Mouse (Mus musculus): ENCODE data around the gene Nmrk2. TPM values are rescaled to one million over a fixed set of nuclear protein-coding genes. Genes with fewer than 3 reads are reported as not detected.
"Not testable (repeated sequence)": the region's sequence is repeated elsewhere in the genome, so short reads cannot be mapped to it uniquely, and the experiment has no call there.

The Nmrk2 gene
- polyA plus RNA-seq, 1 experiment from 2014 or later, result 0.11 TPM

GRCm38 (mm10) chr10:81181860-81182259, 20.0 kb downstream of the Nmrk2 start:
- WGBS, result 77% methylated on average over 12 of the region's 12 CpGs

GRCm38 (mm10) chr10:81180946-81181345, 20.9 kb downstream of the Nmrk2 start:
- Histone ChIP-seq H3K27ac (ENCODE audit: low read length) (no peak overlapping the region), H3K27me3 (replicated peaks; ENCODE audit: control insufficient read depth, insufficient read depth, low read length) (no peaks in the 10 kb centered on the region), H3K36me3 (ENCODE audit: control insufficient read depth, insufficient read depth) (peaks cover 34% of the 10 kb centered on the region), H3K9me3 (ENCODE audit: control insufficient read depth, low read length) (no peaks in the 10 kb centered on the region), H3K9ac (replicated peaks; ENCODE audit: low read depth, low read length) (no peak overlapping the region), H3K4me3 (replicated peaks; ENCODE audit: low read length) (no peak overlapping the region), H3K4me2 (ENCODE audit: low read length) (no peak overlapping the region), H3K4me1 (replicated peaks; ENCODE audit: control insufficient read depth, insufficient read depth, low read length) (peaks cover 25% of the 10 kb centered on the region)
- no peak for ATAC-seq
- 90% methylated on average over 13 of the region's 13 CpGs for WGBS

More at GRCm38 (mm10) chr10:81181860-81182259, 20.0 kb downstream of the Nmrk2 start:
- not testable (repeated sequence) for H3K9me3 ChIP-seq (ENCODE audit: control insufficient read depth, low read length); H3K4me3 ChIP-seq (replicated peaks; ENCODE audit: low read length); H3K4me2 ChIP-seq (ENCODE audit: low read length); H3K27me3 ChIP-seq (replicated peaks; ENCODE audit: control insufficient read depth, insufficient read depth, low read length); ATAC-seq; H3K27ac ChIP-seq (ENCODE audit: low read length); H3K9ac ChIP-seq (replicated peaks; ENCODE audit: low read depth, low read length)
- peaks cover 34% of the 10 kb centered on the region for H3K36me3 ChIP-seq (ENCODE audit: control insufficient read depth, insufficient read depth)
- peaks cover 25% of the 10 kb centered on the region for H3K4me1 ChIP-seq (replicated peaks; ENCODE audit: control insufficient read depth, insufficient read depth, low read length)

DNA sequence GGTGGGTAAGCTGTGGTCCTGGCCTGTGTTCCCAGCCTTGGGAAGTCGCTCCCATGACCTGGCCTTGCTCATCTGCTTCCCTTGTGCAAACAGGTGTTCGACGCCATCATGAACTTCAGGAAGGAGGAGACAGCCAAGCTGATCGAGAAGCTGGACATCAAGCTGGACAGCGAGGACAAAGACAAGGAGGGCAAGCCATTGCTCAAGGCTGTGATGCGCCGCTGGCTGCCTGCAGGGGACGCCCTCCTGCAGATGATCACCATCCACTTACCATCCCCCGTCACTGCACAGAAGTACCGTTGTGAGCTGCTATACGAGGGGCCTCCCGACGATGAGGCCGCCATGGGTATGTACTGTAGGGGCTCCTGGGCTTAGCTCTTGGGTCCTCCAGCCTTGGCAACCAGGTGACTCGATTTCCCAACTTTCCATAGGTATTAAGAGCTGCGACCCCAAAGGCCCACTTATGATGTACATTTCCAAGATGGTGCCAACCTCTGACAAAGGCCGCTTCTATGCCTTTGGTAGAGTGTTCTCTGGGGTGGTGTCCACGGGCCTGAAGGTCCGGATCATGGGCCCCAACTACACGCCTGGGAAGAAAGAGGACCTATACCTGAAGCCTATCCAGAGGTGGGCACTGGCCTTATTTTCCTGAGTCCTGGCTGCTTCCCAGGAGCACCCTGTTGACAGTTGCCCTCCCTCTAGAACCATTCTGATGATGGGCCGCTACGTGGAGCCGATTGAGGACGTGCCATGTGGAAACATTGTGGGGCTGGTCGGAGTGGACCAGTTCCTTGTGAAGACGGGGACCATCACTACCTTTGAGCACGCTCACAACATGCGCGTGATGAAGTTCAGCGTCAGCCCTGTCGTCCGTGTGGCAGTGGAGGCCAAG, 22.2 kb downstream of the Nmrk2 start:
- no peak overlapping the region for H3K4me2 ChIP-seq (ENCODE audit: low read length)
- no peak for ATAC-seq
- peaks cover 37% of the 10 kb centered on the region for H3K4me1 ChIP-seq (replicated peaks; ENCODE audit: control insufficient read depth, insufficient read depth, low read length)
- no peak overlapping the region for H3K9ac ChIP-seq (replicated peaks; ENCODE audit: low read depth, low read length)
- 92% methylated on average over 32 of the region's 32 CpGs for WGBS
- H3K4me3 ChIP-seq (replicated peaks; ENCODE audit: low read length), result no peak overlapping the region
- peaks cover 31% of the 10 kb centered on the region for H3K36me3 ChIP-seq (ENCODE audit: control insufficient read depth, insufficient read depth)
- no peaks in the 10 kb centered on the region for H3K9me3 ChIP-seq (ENCODE audit: control insufficient read depth, low read length)
- H3K27ac ChIP-seq (ENCODE audit: low read length), result no peak overlapping the region
- no peaks in the 10 kb centered on the region for H3K27me3 ChIP-seq (replicated peaks; ENCODE audit: control insufficient read depth, insufficient read depth, low read length)

DNA sequence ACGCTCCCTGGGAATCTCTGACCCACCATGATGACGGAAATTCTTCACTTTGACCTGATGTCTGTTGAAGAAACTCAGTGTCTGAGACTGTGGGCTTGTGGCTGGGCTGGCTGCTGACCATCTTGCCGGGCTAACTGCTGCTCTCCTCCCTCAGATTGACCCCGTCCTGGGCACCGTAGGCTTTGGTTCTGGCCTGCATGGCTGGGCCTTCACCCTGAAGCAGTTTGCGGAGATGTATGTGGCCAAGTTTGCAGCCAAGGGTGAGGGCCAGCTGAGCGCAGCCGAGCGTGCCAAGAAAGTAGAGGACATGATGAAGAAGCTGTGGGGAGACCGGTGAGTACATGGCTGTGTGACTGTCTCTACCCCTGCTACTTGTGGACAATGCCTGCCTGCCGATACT, 22.9 kb downstream of the Nmrk2 start:
- H3K27me3 ChIP-seq (replicated peaks; ENCODE audit: control insufficient read depth, insufficient read depth, low read length), result no peaks in the 10 kb centered on the region
- H3K4me1 ChIP-seq (replicated peaks; ENCODE audit: control insufficient read depth, insufficient read depth, low read length), result peaks cover 42% of the 10 kb centered on the region
- H3K27ac ChIP-seq (ENCODE audit: low read length), result no peak overlapping the region
- 91% methylated on average over 11 of the region's 11 CpGs for WGBS
- H3K4me2 ChIP-seq (ENCODE audit: low read length), result no peak overlapping the region
- no peak overlapping the region for H3K9ac ChIP-seq (replicated peaks; ENCODE audit: low read depth, low read length)
- H3K4me3 ChIP-seq (replicated peaks; ENCODE audit: low read length), result no peak overlapping the region
- ATAC-seq, result no peak
- no peaks in the 10 kb centered on the region for H3K9me3 ChIP-seq (ENCODE audit: control insufficient read depth, low read length)
- peaks cover 31% of the 10 kb centered on the region for H3K36me3 ChIP-seq (ENCODE audit: control insufficient read depth, insufficient read depth)

GRCm38 (mm10) chr10:81177958-81178712, 23.7 kb downstream of the Nmrk2 start:
- H3K9me3 ChIP-seq (ENCODE audit: control insufficient read depth, low read length), result no peaks in the 10 kb centered on the region
- WGBS, result 67% methylated on average over 14 of the region's 14 CpGs
- peak overlapping the region; percentile 62 for H3K4me2 ChIP-seq (ENCODE audit: low read length)
- H3K4me1 ChIP-seq (replicated peaks; ENCODE audit: control insufficient read depth, insufficient read depth, low read length), result peaks cover 44% of the 10 kb centered on the region
- H3K27ac ChIP-seq (ENCODE audit: low read length), result no peak overlapping the region
- H3K4me3 ChIP-seq (replicated peaks; ENCODE audit: low read length), result peak overlapping the region; percentile 54
- peak overlapping the region; percentile 66 for H3K9ac ChIP-seq (replicated peaks; ENCODE audit: low read depth, low read length)
- H3K27me3 ChIP-seq (replicated peaks; ENCODE audit: control insufficient read depth, insufficient read depth, low read length), result no peaks in the 10 kb centered on the region
- peaks cover 31% of the 10 kb centered on the region for H3K36me3 ChIP-seq (ENCODE audit: control insufficient read depth, insufficient read depth)
- ATAC-seq, result no peak

- Histone ChIP-seq H3K9me3 (ENCODE audit: control insufficient read depth, low read length) (no peaks in the 10 kb centered on the region), H3K4me3 (replicated peaks; ENCODE audit: low read length) (peak overlapping the region; percentile 54), H3K36me3 (ENCODE audit: control insufficient read depth, insufficient read depth) (peaks cover 31% of the 10 kb centered on the region), H3K9ac (replicated peaks; ENCODE audit: low read depth, low read length) (peak overlapping the region; percentile 66), H3K4me2 (ENCODE audit: low read length) (peak overlapping the region; percentile 62), H3K4me1 (replicated peaks; ENCODE audit: control insufficient read depth, insufficient read depth, low read length) (peaks cover 43% of the 10 kb centered on the region), H3K27me3 (replicated peaks; ENCODE audit: control insufficient read depth, insufficient read depth, low read length) (no peaks in the 10 kb centered on the region), H3K27ac (ENCODE audit: low read length) (no peak overlapping the region)
- WGBS, result 14% methylated on average over 16 of the region's 16 CpGs
- no peak for ATAC-seq
These were observed 24.3 kb downstream of the Nmrk2 start for GRCm38 (mm10) chr10:81177491-81177925.

DNA sequence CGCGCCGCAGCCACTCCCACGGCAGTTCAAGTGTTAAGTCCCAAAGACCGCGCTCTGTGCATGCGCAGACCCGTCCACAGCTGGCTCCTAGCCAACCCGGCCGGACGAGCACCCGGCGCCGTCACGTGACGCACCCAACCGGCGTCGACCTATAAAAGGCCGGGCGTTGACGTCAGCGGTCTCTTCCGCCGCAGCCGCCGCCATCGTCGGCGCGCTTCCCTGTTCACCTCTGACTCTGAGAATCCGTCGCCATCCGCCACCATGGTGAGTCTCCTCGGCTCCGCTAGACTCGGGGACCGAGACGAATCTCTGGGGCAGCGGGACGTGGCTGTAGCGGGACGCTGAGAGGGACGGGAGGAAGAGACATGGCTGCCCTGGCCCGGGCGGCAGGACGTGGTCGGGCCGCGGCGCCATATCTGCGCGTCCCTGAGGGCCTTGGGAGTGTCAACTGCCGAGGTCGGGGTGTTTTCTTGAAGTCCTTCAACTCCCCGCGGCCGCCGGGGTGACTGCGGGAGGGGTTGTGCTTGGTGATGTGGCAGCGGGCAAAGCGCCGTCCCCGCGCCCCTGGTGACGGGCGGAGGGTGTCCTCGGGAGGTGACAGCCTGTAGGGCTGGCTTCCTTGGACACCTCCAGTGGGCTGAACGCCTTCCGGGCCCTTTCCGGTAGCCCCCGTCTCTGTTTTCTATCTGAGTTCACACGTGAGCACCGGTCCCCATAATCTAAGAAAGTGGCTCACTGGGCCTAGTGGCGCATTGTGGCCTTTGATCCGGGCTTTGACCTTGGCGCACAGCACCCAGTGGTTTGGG, 25.2 kb downstream of the Nmrk2 start, which contains the start of gene Eef2:
Gene Eef2 (plus strand): TSS at position 166 of the 806 bp plus-strand sequence.
- Histone ChIP-seq H3K9me3 (ENCODE audit: control insufficient read depth, low read length) (no peaks in the 10 kb centered on the region), H3K9ac (replicated peaks; ENCODE audit: low read depth, low read length) (peak within 1 kb of the TSS; percentile 66), H3K4me1 (replicated peaks; ENCODE audit: control insufficient read depth, insufficient read depth, low read length) (peaks cover 40% of the 10 kb centered on the region), H3K4me3 (replicated peaks; ENCODE audit: low read length) (peak within 1 kb of the TSS; percentile 54), H3K27me3 (replicated peaks; ENCODE audit: control insufficient read depth, insufficient read depth, low read length) (no peaks in the 10 kb centered on the region), H3K4me2 (ENCODE audit: low read length) (peak within 1 kb of the TSS; percentile 62), H3K36me3 (ENCODE audit: control insufficient read depth, insufficient read depth) (peaks cover 29% of the 10 kb centered on the region), H3K27ac (ENCODE audit: low read length) (peak within 1 kb of the TSS; percentile 94)
- peak; percentile 69 for ATAC-seq
- WGBS, result 0% methylated on average over 77 of the region's 77 CpGs

- no peak overlapping the region; the same call in 1 of the 2 replicates for H3K9ac ChIP-seq (replicated peaks; ENCODE audit: low read depth, low read length)
These were observed 25.9 kb downstream of the Nmrk2 start for GRCm38 (mm10) chr10:81175936-81176465.

More at GRCm38 (mm10) chr10:81175936-81176465, 25.9 kb downstream of the Nmrk2 start:
- H3K4me2 ChIP-seq (ENCODE audit: low read length), result peak overlapping the region; percentile 62
- peaks cover 24% of the 10 kb centered on the region for H3K36me3 ChIP-seq (ENCODE audit: control insufficient read depth, insufficient read depth)
- H3K9me3 ChIP-seq (ENCODE audit: control insufficient read depth, low read length), result no peaks in the 10 kb centered on the region
- H3K27ac ChIP-seq (ENCODE audit: low read length), result peak overlapping the region; percentile 94
- 3% methylated on average over 13 of the region's 13 CpGs for WGBS
- no peak for ATAC-seq
- H3K27me3 ChIP-seq (replicated peaks; ENCODE audit: control insufficient read depth, insufficient read depth, low read length), result no peaks in the 10 kb centered on the region
- peak overlapping the region; percentile 54 for H3K4me3 ChIP-seq (replicated peaks; ENCODE audit: low read length)
- H3K4me1 ChIP-seq (replicated peaks; ENCODE audit: control insufficient read depth, insufficient read depth, low read length), result peaks cover 40% of the 10 kb centered on the region

Data from forebrain, embryonic 16.5 days (tissue).